ENCODE assay signal across 15 mouse cellular contexts in genomic region chr9:44736301-44736700, GRCm38 (mm10). TPM values are rescaled to one million over a fixed set of nuclear protein-coding genes. Genes with fewer than 3 reads are reported as not detected.
DNase-seq lines count a peak whose midpoint lies in the region; TF ChIP-seq lines count a peak whose summit lies in the region.
"Had no signal": no experiment of that assay in that cellular context is flagged by ENCODE, and none has a peak within 500 bp of the region (broad histone marks: within the 10 kb centered on the region; RNA-seq: fewer than 3 reads in every experiment).

No protein-coding gene starts in this region.

- no peak for TF ChIP-seq CTCF in gastrocnemius, adult 2 months (IDR thresholded peaks at IDR 0.05)
- no peak for TF ChIP-seq CTCF in kidney, adult 2 months (conservative IDR thresholded peaks at IDR 0.05; ENCODE audit: insufficient read depth, insufficient read length, low read depth, low read length)

- intact Hi-C loops in gastrocnemius, adult 2 months (cut with DNase I) = no loop called here
- intact Hi-C loops in gastrocnemius, postnatal 36 days (cut with DNase I) = no loop called here

- no peak overlapping the region for H3K4me3 ChIP-seq in gastrocnemius, adult 2 months
- no peak overlapping the region for H3K4me3 ChIP-seq in kidney, adult 2 months (ENCODE audit: insufficient read depth, low read depth, low read length)
- H3K4me3 ChIP-seq: midbrain, embryonic 15.5 days had no signal

- H3K27me3 ChIP-seq in kidney, adult 2 months (replicated peaks; ENCODE audit: control insufficient read depth, insufficient read depth, low read length) = no peaks in the 10 kb centered on the region

- no peaks in the 10 kb centered on the region for H3K36me3 ChIP-seq in kidney, adult 2 months (ENCODE audit: control insufficient read depth, insufficient read depth, low read length)
- H3K36me3 ChIP-seq: midbrain, embryonic 15.5 days had no signal

- H3K27ac ChIP-seq in gastrocnemius, adult 2 months = peak overlapping the region; percentile 92
- peak overlapping the region; percentile 60 for H3K27ac ChIP-seq in kidney, adult 2 months (ENCODE audit: insufficient read depth, low read depth, low read length)
- H3K27ac ChIP-seq: macrophage; midbrain, embryonic 15.5 days had no signal

- TF ChIP-seq POLR2A in kidney, adult 2 months (IDR thresholded peaks at IDR 0.05; ENCODE audit: low read depth, low read length) = no peak

- no peak for DNase-seq in gastrocnemius, adult 2 months
- no peak for DNase-seq in gastrocnemius, postnatal 36 days
- peak; percentile 34 for DNase-seq in Muller cell, postnatal 12 days (ENCODE audit: inconsistent ontology term)
- DNase-seq in kidney, adult 2 months = peak; percentile 79
- DNase-seq in kidney, postnatal 36 days = peak; percentile 44 to 69
- no peak for DNase-seq in left cerebral cortex, adult 8-10 months (ENCODE audit: low spot score in 2 of 2)
- DNase-seq in left cerebral cortex, adult 9 months (ENCODE audit: low spot score in 2 of 2) = no peak
- DNase-seq in gastrocnemius, adult 18-20 months (ENCODE audit: low spot score) = no peak
- DNase-seq: cerebellum, adult 8-10 months; embryo, embryonic 11 days; heart, postnatal 36 days; liver, postnatal 0 days; right cerebral cortex, postnatal 4 days had no signal

- peaks cover 19% of the 10 kb centered on the region for H3K4me1 ChIP-seq in kidney, adult 2 months (ENCODE audit: control insufficient read depth, insufficient read depth, low read length)

- whole genome bisulfite sequencing in kidney, adult 2 months = 39% methylated on average over 2 of the region's 2 CpGs

RNA-seq across cellular contexts. Expression of gene Phldb1, which starts 1.3 kb away (rescaled TPM):
- 10 to 100 TPM; 29.3 to 32.1 TPM for total RNA-seq in gastrocnemius, adult 2 months (2021)
- total RNA-seq in gastrocnemius, postnatal 36 days (2021) = 10 to 100 TPM; 33.5 to 33.9 TPM
- polyA plus RNA-seq in kidney, adult 2 months (2012; rRNA removed) = 37.6 and 46.4 TPM in 2 replicates
- 10 to 100 TPM; 82.9 to 91.9 (median 86.3) TPM for total RNA-seq in left cerebral cortex, adult 8-10 months (2022)
- total RNA-seq in gastrocnemius, adult 18-20 months (2021) = 10 to 100 TPM; 29.0 to 35.9 TPM

RNA-seq across cellular contexts. Expression of gene Arcn1, which starts 31.3 kb away (rescaled TPM):
- total RNA-seq in gastrocnemius, adult 2 months (2021) = 10 to 100 TPM; 83.0 to 85.3 TPM
- 10 to 100 TPM; 62.6 to 73.4 TPM for total RNA-seq in gastrocnemius, postnatal 36 days (2021)
- polyA plus RNA-seq in kidney, adult 2 months (2012; rRNA removed) = 42.3 and 50.9 TPM in 2 replicates
- total RNA-seq in left cerebral cortex, adult 8-10 months (2022) = 100 to 1,000 TPM in 1 of 4 experiments, 10 to 100 TPM in 3; 96.2 to 117 (median 98.0) TPM
- 10 to 100 TPM; 70.7 to 81.5 TPM for total RNA-seq in gastrocnemius, adult 18-20 months (2021)

RNA-seq across cellular contexts. Expression of gene Ift46, which starts 31.4 kb away (rescaled TPM):
- 10 to 100 TPM; 27.4 to 28.4 TPM for total RNA-seq in gastrocnemius, adult 2 months (2021)
- 10 to 100 TPM; 21.4 to 28.2 TPM for total RNA-seq in gastrocnemius, postnatal 36 days (2021)
- polyA plus RNA-seq in kidney, adult 2 months (2012; rRNA removed) = 51.0 and 58.8 TPM in 2 replicates
- 10 to 100 TPM; 60.2 to 78.5 (median 70.8) TPM for total RNA-seq in left cerebral cortex, adult 8-10 months (2022)
- total RNA-seq in gastrocnemius, adult 18-20 months (2021) = 10 to 100 TPM; 23.3 to 27.5 TPM

Comparison
In these comparisons a context has a peak if more than half of its experiments do, and no peak if none do; other contexts are left out.
1. DNase-seq: peak in Muller cell, postnatal 12 days (single experiment), kidney, adult 2 months (single experiment) and kidney, postnatal 36 days (2 of 2); none in gastrocnemius, adult 2 months (single experiment), gastrocnemius, postnatal 36 days (0 of 2), left cerebral cortex, adult 8-10 months (0 of 2), left cerebral cortex, adult 9 months (0 of 2) and gastrocnemius, adult 18-20 months (single experiment).